In the genomic region with DNA sequence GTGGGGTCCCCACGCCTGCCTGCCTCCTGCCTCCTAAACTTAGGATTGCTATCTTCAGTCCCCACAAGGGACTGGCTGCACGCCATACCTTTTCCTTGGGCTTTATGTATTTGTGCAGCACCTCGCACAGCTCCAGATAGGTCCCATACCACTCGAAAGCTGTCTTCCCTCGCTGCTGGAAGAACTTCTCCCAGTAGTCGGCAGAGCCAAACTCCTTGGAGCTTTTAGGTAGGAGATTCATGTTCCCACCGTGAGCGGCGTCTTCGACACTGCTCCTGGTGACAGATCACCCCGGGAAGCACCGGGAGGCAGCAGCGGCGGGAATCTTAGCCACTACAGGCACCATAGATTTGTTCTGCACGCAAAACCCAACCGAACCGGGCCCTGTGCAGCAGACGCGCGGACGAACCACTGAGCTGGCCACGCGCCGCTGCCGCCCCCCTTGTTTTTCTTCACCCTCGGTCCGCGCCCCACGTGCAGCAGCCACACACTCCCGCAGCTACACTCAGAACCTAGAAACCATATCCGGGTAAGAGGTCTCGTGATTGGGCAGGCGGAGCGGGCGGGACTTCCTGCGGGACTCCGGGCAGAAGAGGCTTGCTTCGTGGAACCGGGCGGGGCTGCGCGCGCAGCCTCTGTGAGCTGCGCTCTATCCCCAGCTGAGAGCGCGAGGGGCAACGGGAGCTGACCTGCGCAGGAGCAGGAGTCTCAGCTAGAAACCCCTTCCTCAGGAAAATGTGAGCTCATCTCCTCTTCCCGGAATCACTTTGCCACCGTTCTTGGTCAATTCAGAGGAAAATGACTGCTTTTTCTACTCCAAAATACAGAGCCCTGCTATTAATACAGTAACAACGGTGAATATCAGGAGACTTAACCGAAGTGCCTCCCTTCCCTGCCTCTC, we compare ENCODE assay signal across 8 mouse cellular contexts. TPM values are rescaled to one million over a fixed set of nuclear protein-coding genes. Genes with fewer than 3 reads are reported as not detected.
A peak's percentile ranks its signal among the peaks of the same experiment; 100 is the strongest.
DNase-seq lines count a peak whose midpoint lies in the region; ATAC-seq and TF ChIP-seq lines count a peak whose summit lies in the region.

A gene (minus strand): TSS at position 536 of the 901 bp plus-strand sequence.

- H3K4me1 ChIP-seq in hindbrain, postnatal 0 days (ENCODE audit: insufficient read depth, low read length) = peaks cover 12% of the 10 kb centered on the region

- peak; percentile 99 for ATAC-seq in hindbrain, postnatal 0 days
- peak; percentile 94 for ATAC-seq in megakaryocyte, adult 5-6 weeks (ENCODE audit: poor library complexity, severe bottlenecking)

- peak; percentile 76 for DNase-seq in WW6 (ENCODE audit: low read depth, low spot score)
- DNase-seq in cerebellum, postnatal 4 days (ENCODE audit: low spot score in 2 of 2) = peak; percentile 62 to 85
- peak; percentile 88 for DNase-seq in gastrocnemius, adult 18-20 months (ENCODE audit: low spot score)
- DNase-seq in hindbrain, postnatal 0 days (ENCODE audit: low spot score) = peak; percentile 98
- DNase-seq in left cerebral cortex, adult 2 months (ENCODE audit: extremely low spot score in 1 of 2, low spot score in 2 of 2) = peak; percentile 83 to 88
- peak; percentile 95 for DNase-seq in right cerebral cortex, postnatal 10 days (ENCODE audit: low spot score in 2 of 2)
- peak; percentile 70 for DNase-seq in urinary bladder, postnatal 25 days (ENCODE audit: low spot score)

- under 1% methylated on average over 52 of the region's 52 CpGs for WGBS in hindbrain, postnatal 0 days

- intact Hi-C loops in left cerebral cortex, adult 2 months (cut with DNase I) = loop anchor here (1.0 to 10.0 kb wide), 3 partner anchors 22 to 1699 kb away; a partner anchor contains a TSS

- H3K4me2 ChIP-seq in hindbrain, postnatal 0 days (ENCODE audit: low read depth, low read length) = peak within 1 kb of the TSS; percentile 95

- H3K4me3 ChIP-seq in hindbrain, postnatal 0 days (ENCODE audit: low read length) = peak within 1 kb of the TSS; percentile 75
- peak within 1 kb of the TSS; percentile 87 for H3K4me3 ChIP-seq in left cerebral cortex, adult 2 months

- H3K9me3 ChIP-seq in hindbrain, postnatal 0 days (ENCODE audit: low read length) = no peaks in the 10 kb centered on the region

- peaks cover 13% of the 10 kb centered on the region for H3K36me3 ChIP-seq in hindbrain, postnatal 0 days (ENCODE audit: insufficient read depth, low read length)

- H3K27ac ChIP-seq in hindbrain, postnatal 0 days = peak within 1 kb of the TSS; percentile 46
- H3K27ac ChIP-seq in left cerebral cortex, adult 2 months = peak within 1 kb of the TSS; percentile 75

- peak within 1 kb of the TSS; percentile 70 for H3K9ac ChIP-seq in hindbrain, postnatal 0 days (replicated peaks; ENCODE audit: low read length)

- no peaks in the 10 kb centered on the region for H3K27me3 ChIP-seq in hindbrain, postnatal 0 days (ENCODE audit: insufficient read depth, low read length)

- TF ChIP-seq CTCF in hindbrain, postnatal 0 days (IDR thresholded peaks at IDR 0.05; ENCODE audit: low read depth) = peak; percentile 21; the same call in 1 of the 2 replicates
- TF ChIP-seq CTCF in left cerebral cortex, adult 2 months (IDR thresholded peaks at IDR 0.05) = no peak

RNA-seq across cellular contexts. Expression of the gene that starts here (rescaled TPM):
- 1 to 10 TPM; 7.1 to 8.5 TPM for total RNA-seq in gastrocnemius, adult 18-20 months (2021)
- total RNA-seq in hindbrain, postnatal 0 days (2014; rRNA removed) = 7.6 and 9.7 TPM in 2 replicates
- polyA plus RNA-seq in hindbrain, postnatal 0 days (2015; fragmentation: Nextera tagmentation; extraction: Ambion mirVana) = 11.1 and 12.4 TPM in 2 replicates
- 10 to 100 TPM; 10.3 to 12.6 TPM for total RNA-seq in left cerebral cortex, adult 2 months (2021)
- 1.9 and 3.2 TPM in 2 replicates for total RNA-seq in megakaryocyte, adult 5-6 weeks (2015)
- total RNA-seq in megakaryocyte, adult 5-6 weeks (2017) = 4.7 and 5.8 TPM in 2 replicates

Comparison
In these comparisons a context has a peak if more than half of its experiments do, and no peak if none do; other contexts are left out.
1. Peak in every context shown above with its lines: DNase-seq, ATAC-seq, H3K4me3 ChIP-seq and H3K27ac ChIP-seq.